Mouse (Mus musculus): ENCODE data around the gene Drap1.

Drap1 gene

GRCm38 (mm10) chr19:5394168-5394567 is 30.6 kb downstream of the Drap1 start:
- Histone ChIP-seq H3K27me3 (ENCODE audit: control insufficient read depth, insufficient read depth, low read length, poor library complexity, severe bottlenecking) (no peaks in the 10 kb centered on the region), H3K36me3 (ENCODE audit: control insufficient read depth, insufficient read depth, low read length, poor library complexity, severe bottlenecking) (no peaks in the 10 kb centered on the region)
- no peak for DNase-seq (ENCODE audit: low read depth, low spot score)

DNA sequence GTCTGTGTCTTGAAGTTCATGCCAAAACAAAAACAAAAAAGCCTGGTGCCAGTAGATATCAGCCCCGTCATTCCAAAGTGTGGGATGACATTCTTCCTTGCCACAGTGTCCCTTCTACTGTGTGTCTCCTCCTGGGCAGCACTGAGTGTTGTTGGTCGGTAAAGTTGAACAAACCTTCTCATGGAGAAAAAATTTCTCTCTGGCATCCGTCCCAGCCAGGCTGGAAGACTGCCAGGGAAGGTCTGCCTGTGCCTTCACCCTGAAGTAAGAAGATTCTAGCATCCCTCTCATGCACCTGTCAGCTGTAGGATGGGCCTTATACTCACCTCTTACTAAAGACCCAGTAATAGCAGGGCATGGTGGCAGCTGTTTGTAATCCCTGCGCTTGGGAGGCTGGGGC is 31.9 kb downstream of the Drap1 start:
- DNase-seq (ENCODE audit: low read depth, low spot score) = no peak
- H3K27me3 ChIP-seq (ENCODE audit: control insufficient read depth, insufficient read depth, low read length, poor library complexity, severe bottlenecking) = no peaks in the 10 kb centered on the region

DNA sequence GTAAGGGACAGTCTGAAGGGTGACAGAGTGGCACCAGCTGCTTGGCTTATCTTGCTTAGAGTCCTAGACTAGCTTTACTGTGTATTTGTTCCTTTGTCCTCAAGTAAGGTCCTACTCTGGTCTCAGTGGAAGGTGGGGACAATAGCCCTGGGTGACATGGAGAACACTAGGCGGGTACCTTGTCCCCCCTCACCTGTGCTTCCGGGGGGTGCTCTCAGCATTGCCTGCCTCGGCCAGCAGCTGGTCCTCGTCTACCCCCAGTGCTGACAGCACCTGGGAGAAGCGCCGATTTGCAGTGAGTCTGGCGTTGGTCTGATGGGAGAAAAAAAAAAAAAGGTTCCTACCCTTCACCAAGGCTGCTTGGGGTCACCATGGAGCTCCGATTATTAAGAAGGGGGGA is 34.4 kb downstream of the Drap1 start:
- Histone ChIP-seq H3K36me3 (ENCODE audit: control insufficient read depth, insufficient read depth, low read length, poor library complexity, severe bottlenecking) (no peaks in the 10 kb centered on the region), H3K27me3 (ENCODE audit: control insufficient read depth, insufficient read depth, low read length, poor library complexity, severe bottlenecking) (no peaks in the 10 kb centered on the region)
- no peak for DNase-seq (ENCODE audit: low read depth, low spot score)

More for the DNA sequence above, 31.9 kb downstream of the Drap1 start:
- H3K36me3 ChIP-seq (ENCODE audit: control insufficient read depth, insufficient read depth, low read length, poor library complexity, severe bottlenecking) = no peaks in the 10 kb centered on the region

DNA sequence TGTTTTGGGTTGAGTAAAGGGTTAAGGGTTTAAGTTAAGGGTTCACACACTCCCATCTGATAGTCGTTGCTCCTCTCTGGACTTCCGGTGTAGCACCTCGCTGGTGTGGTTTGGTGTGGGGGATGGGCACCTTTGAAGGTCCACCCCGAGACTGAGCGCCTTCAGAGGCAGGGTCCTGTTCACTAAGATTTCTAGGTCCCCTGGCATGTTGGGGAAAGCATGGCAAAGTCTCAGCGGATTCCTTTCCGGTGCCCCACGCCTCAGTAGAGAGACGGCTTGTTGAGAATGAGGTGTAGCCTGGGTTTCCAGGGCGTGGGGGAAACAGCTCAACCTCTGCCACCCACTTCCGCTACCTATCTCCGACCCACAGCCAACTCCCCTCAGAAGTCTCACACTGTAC is 35.1 kb downstream of the Drap1 start:
- Histone ChIP-seq H3K27me3 (ENCODE audit: control insufficient read depth, insufficient read depth, low read length, poor library complexity, severe bottlenecking) (no peaks in the 10 kb centered on the region), H3K36me3 (ENCODE audit: control insufficient read depth, insufficient read depth, low read length, poor library complexity, severe bottlenecking) (peaks cover 2% of the 10 kb centered on the region; the same call in 1 of the 2 replicates)
- peak; percentile 77 for DNase-seq (ENCODE audit: low read depth, low spot score)

DNA sequence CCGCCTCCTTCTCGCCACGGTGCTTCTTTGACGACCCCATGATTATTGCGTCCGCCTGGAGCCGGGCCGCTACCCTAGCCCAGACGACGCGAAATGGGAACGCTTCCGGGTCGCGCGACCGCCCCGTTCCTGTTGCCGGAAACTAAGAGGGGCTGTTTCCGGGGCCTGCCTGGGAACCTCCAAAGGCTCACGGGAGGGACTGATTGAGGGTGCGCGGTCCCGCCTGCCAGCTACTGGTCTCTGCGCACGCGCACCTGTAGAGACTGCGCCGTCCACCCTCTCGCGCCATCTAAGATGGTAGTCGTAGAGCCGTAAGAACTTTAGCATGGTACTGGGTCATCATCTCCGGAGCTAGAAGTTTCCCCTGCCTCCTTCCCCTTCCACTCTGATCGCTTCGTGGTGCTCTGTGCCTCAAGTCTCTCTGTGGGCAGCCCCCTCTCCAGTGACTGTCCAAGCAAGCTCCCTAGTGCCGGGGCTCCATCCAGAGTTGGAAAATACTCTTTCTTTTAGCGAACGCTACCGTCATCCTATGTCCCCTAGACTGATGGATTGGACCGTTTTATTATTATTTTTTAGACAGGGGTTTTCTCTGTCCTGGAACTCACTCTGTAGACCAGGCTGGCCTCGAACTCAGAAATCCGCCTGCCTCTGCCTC is 36.1 kb downstream of the Drap1 start, which contains the start of gene Sart1:
Gene Sart1, minus strand, starts transcription at position 116 of the 655 bp plus-strand sequence.
- Histone ChIP-seq H3K27me3 (ENCODE audit: control insufficient read depth, insufficient read depth, low read length, poor library complexity, severe bottlenecking) (no peaks in the 10 kb centered on the region), H3K36me3 (ENCODE audit: control insufficient read depth, insufficient read depth, low read length, poor library complexity, severe bottlenecking) (peaks cover 8% of the 10 kb centered on the region)
- DNase-seq (ENCODE audit: low read depth, low spot score) = peak; percentile 98

DNA sequence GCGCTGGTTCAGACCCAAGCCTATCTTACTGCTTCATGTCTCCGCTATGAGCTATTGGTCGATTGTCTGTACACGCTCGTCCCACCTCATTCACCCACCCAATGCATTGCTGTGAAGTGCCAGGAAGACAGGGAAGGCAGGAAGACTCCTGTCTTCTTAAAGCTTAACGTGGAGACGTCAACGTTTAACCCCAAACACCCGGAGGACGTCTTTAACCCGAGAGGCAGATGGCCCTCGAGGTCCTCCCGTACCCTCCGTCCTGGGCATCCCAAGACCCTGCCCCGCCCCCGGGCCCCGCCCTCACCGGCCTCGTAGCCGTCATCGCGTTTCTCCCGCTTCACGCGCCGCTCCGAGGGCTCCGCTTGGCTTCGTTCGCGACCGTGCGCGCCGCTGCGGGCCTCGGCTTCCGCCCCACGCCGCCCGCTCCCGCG is 36.8 kb downstream of the Drap1 start:
- Histone ChIP-seq H3K27me3 (ENCODE audit: control insufficient read depth, insufficient read depth, low read length, poor library complexity, severe bottlenecking) (no peaks in the 10 kb centered on the region), H3K36me3 (ENCODE audit: control insufficient read depth, insufficient read depth, low read length, poor library complexity, severe bottlenecking) (peaks cover 9% of the 10 kb centered on the region)
- DNase-seq (ENCODE audit: low read depth, low spot score) = no peak

GRCm38 (mm10) chr19:5384715-5385114 is 40.1 kb downstream of the Drap1 start:
- Histone ChIP-seq H3K27me3 (ENCODE audit: control insufficient read depth, insufficient read depth, low read length, poor library complexity, severe bottlenecking) (no peaks in the 10 kb centered on the region), H3K36me3 (ENCODE audit: control insufficient read depth, insufficient read depth, low read length, poor library complexity, severe bottlenecking) (peaks cover 13% of the 10 kb centered on the region)
- no peak for DNase-seq (ENCODE audit: low read depth, low spot score)

GRCm38 (mm10) chr19:5383326-5383725 is 41.5 kb downstream of the Drap1 start:
- H3K36me3 ChIP-seq (ENCODE audit: control insufficient read depth, insufficient read depth, low read length, poor library complexity, severe bottlenecking) = peaks cover 17% of the 10 kb centered on the region
- no peak for DNase-seq (ENCODE audit: low read depth, low spot score)
- no peaks in the 10 kb centered on the region for H3K27me3 ChIP-seq (ENCODE audit: control insufficient read depth, insufficient read depth, low read length, poor library complexity, severe bottlenecking)

DNA sequence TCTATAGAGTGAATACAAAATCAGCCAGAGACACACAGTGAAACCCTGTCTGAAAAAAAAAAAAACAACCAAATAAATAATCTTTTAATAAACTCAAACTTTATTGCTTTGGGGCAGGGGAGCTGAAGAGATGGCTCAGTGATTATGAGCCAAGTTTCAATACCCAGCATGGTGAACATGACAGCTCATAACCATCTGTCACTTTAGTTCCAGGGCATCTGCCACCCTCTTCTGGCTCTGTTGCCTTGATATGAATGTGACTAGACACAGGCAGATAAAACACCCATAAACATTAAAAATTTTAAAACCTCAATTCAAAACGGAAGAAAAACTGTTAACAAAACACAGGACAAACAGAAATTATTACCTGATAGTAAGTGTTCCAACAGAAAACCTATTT is 47.3 kb downstream of the Drap1 start:
- Histone ChIP-seq H3K36me3 (ENCODE audit: control insufficient read depth, insufficient read depth, low read length, poor library complexity, severe bottlenecking) (peaks cover 11% of the 10 kb centered on the region), H3K27me3 (ENCODE audit: control insufficient read depth, insufficient read depth, low read length, poor library complexity, severe bottlenecking) (no peaks in the 10 kb centered on the region)
- DNase-seq (ENCODE audit: low read depth, low spot score) = no peak

- peaks cover 12% of the 10 kb centered on the region for H3K36me3 ChIP-seq (ENCODE audit: control insufficient read depth, insufficient read depth, low read length, poor library complexity, severe bottlenecking)
- DNase-seq (ENCODE audit: low read depth, low spot score) = no peak
- H3K27me3 ChIP-seq (ENCODE audit: control insufficient read depth, insufficient read depth, low read length, poor library complexity, severe bottlenecking) = no peaks in the 10 kb centered on the region
Measured at GRCm38 (mm10) chr19:5374748-5375147, 50.0 kb downstream of the Drap1 start.

DNA sequence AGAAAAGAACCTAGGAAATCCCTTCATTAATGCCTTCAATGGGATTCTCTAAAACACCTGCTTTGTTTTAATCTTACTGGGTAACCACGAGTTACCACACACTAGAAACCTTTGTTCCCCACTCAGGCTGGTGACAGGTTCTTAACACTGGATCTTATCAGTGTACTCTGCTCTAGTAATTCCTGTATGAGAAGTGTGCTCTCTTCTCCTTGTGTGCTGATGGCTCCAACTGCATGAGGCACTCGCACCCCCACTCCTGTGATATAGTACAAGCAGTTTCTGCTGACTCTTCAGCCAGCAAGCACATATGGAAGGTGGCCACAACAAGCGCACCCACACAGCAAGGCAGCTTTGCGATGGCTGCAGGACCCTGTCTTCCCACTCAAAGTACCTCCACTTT is 50.6 kb downstream of the Drap1 start:
- Histone ChIP-seq H3K36me3 (ENCODE audit: control insufficient read depth, insufficient read depth, low read length, poor library complexity, severe bottlenecking) (peaks cover 9% of the 10 kb centered on the region), H3K27me3 (ENCODE audit: control insufficient read depth, insufficient read depth, low read length, poor library complexity, severe bottlenecking) (no peaks in the 10 kb centered on the region)
- no peak for DNase-seq (ENCODE audit: low read depth, low spot score)
